Mouse (Mus musculus): Measurements from ENCODE around the gene Tbc1d8. TPM values are rescaled to one million over a fixed set of nuclear protein-coding genes. Genes with fewer than 3 reads are reported as not detected.

Tbc1d8 gene
- polyA plus RNA-seq, 2 experiments = 2.5 to 3.1 TPM

- Histone ChIP-seq H3K27ac (no peak overlapping the region), H3K4me2 (ENCODE audit: low read depth) (no peak overlapping the region), H3K36me3 (replicated peaks; ENCODE audit: control insufficient read depth, insufficient read depth, low read depth) (no peaks in the 10 kb centered on the region), H3K4me3 (ENCODE audit: insufficient read depth in 1 of 2, low read depth in 2 of 2, low read length in 2 of 2) (no peak overlapping the region), H3K9me3 (ENCODE audit: control insufficient read depth, low read length) (no peaks in the 10 kb centered on the region), H3K4me1 (replicated peaks; ENCODE audit: control insufficient read depth in 2 of 2, insufficient read depth in 2 of 2, low read length in 1 of 2) (no peaks in the 10 kb centered on the region), H3K9ac (replicated peaks) (no peak overlapping the region), H3K27me3 (ENCODE audit: control insufficient read depth, insufficient read depth, low read length) (no peaks in the 10 kb centered on the region)
- ATAC-seq (ENCODE audit: insufficient read depth) (no peak), DNase-seq (ENCODE audit: low read depth in 3 of 3, low spot score in 3 of 3) (no peak)
- WGBS (ENCODE audit: insufficient replicate concordance) = 69% methylated on average over 9 of the region's 9 CpGs
- TF ChIP-seq CTCF (IDR thresholded peaks at IDR 0.05; ENCODE audit: low read depth) (no peak), EP300 (IDR thresholded peaks at IDR 0.05; ENCODE audit: low read depth) (no peak)
These were observed 97.5 kb downstream of the Tbc1d8 start for GRCm38 (mm10) chr1:39381017-39381416.

GRCm38 (mm10) chr1:39379021-39379420 lies 99.5 kb downstream of the Tbc1d8 start:
- H3K4me2 ChIP-seq (ENCODE audit: low read depth) = no peak overlapping the region
- no peaks in the 10 kb centered on the region for H3K4me1 ChIP-seq (replicated peaks; ENCODE audit: control insufficient read depth in 2 of 2, insufficient read depth in 2 of 2, low read length in 1 of 2)

GRCm38 (mm10) chr1:39378540-39378939 lies 100.0 kb downstream of the Tbc1d8 start:
- no peak overlapping the region for H3K27ac ChIP-seq
- peaks cover under 1% of the 10 kb centered on the region for H3K36me3 ChIP-seq (replicated peaks; ENCODE audit: control insufficient read depth, insufficient read depth, low read depth)
- no peak for TF ChIP-seq CTCF (IDR thresholded peaks at IDR 0.05; ENCODE audit: low read depth)
- TF ChIP-seq EP300 (IDR thresholded peaks at IDR 0.05; ENCODE audit: low read depth) = no peak
- H3K4me3 ChIP-seq (ENCODE audit: insufficient read depth in 1 of 2, low read depth in 2 of 2, low read length in 2 of 2) = no peak overlapping the region
- no peak for ATAC-seq (ENCODE audit: insufficient read depth)
- H3K4me2 ChIP-seq (ENCODE audit: low read depth) = no peak overlapping the region
- no peaks in the 10 kb centered on the region for H3K4me1 ChIP-seq (replicated peaks; ENCODE audit: control insufficient read depth in 2 of 2, insufficient read depth in 2 of 2, low read length in 1 of 2)
- no peak for DNase-seq (ENCODE audit: low read depth in 3 of 3, low spot score in 3 of 3)
- H3K27me3 ChIP-seq (ENCODE audit: control insufficient read depth, insufficient read depth, low read length) = no peaks in the 10 kb centered on the region
- no peaks in the 10 kb centered on the region for H3K9me3 ChIP-seq (ENCODE audit: control insufficient read depth, low read length)
- WGBS (ENCODE audit: insufficient replicate concordance) = 76% methylated on average over 1 of the region's 1 CpGs
- H3K9ac ChIP-seq (replicated peaks) = no peak overlapping the region

More at GRCm38 (mm10) chr1:39379021-39379420, 99.5 kb downstream of the Tbc1d8 start:
- WGBS (ENCODE audit: insufficient replicate concordance) = 21% methylated on average over 5 of the region's 5 CpGs
- TF ChIP-seq CTCF (IDR thresholded peaks at IDR 0.05; ENCODE audit: low read depth) (no peak), EP300 (IDR thresholded peaks at IDR 0.05; ENCODE audit: low read depth) (no peak)
- Histone ChIP-seq H3K4me3 (ENCODE audit: insufficient read depth in 1 of 2, low read depth in 2 of 2, low read length in 2 of 2) (no peak overlapping the region), H3K36me3 (replicated peaks; ENCODE audit: control insufficient read depth, insufficient read depth, low read depth) (no peaks in the 10 kb centered on the region; the same call in 1 of the 2 replicates), H3K27ac (no peak overlapping the region), H3K9me3 (ENCODE audit: control insufficient read depth, low read length) (no peaks in the 10 kb centered on the region), H3K27me3 (ENCODE audit: control insufficient read depth, insufficient read depth, low read length) (no peaks in the 10 kb centered on the region), H3K9ac (replicated peaks) (no peak overlapping the region)
- no peak for DNase-seq (ENCODE audit: low read depth in 3 of 3, low spot score in 3 of 3)
- no peak for ATAC-seq (ENCODE audit: insufficient read depth)

GRCm38 (mm10) chr1:39376726-39377240 lies 101.8 kb downstream of the Tbc1d8 start:
- peaks cover 18% of the 10 kb centered on the region for H3K36me3 ChIP-seq (replicated peaks; ENCODE audit: control insufficient read depth, insufficient read depth, low read depth)
- H3K9me3 ChIP-seq (ENCODE audit: control insufficient read depth, low read length) = no peaks in the 10 kb centered on the region

GRCm38 (mm10) chr1:39376121-39376520 lies 102.4 kb downstream of the Tbc1d8 start:
- no peak for DNase-seq (ENCODE audit: low read depth in 3 of 3, low spot score in 3 of 3)
- no peaks in the 10 kb centered on the region for H3K9me3 ChIP-seq (ENCODE audit: control insufficient read depth, low read length)
- no peaks in the 10 kb centered on the region for H3K27me3 ChIP-seq (ENCODE audit: control insufficient read depth, insufficient read depth, low read length)
- WGBS (ENCODE audit: insufficient replicate concordance) = 73% methylated on average over 7 of the region's 7 CpGs
- H3K4me1 ChIP-seq (replicated peaks; ENCODE audit: control insufficient read depth in 2 of 2, insufficient read depth in 2 of 2, low read length in 1 of 2) = no peaks in the 10 kb centered on the region
- no peak for ATAC-seq (ENCODE audit: insufficient read depth)
- TF ChIP-seq CTCF (IDR thresholded peaks at IDR 0.05; ENCODE audit: low read depth) (no peak), EP300 (IDR thresholded peaks at IDR 0.05; ENCODE audit: low read depth) (no peak)
- peaks cover 24% of the 10 kb centered on the region for H3K36me3 ChIP-seq (replicated peaks; ENCODE audit: control insufficient read depth, insufficient read depth, low read depth)
- H3K27ac ChIP-seq = no peak overlapping the region
- H3K4me3 ChIP-seq (ENCODE audit: insufficient read depth in 1 of 2, low read depth in 2 of 2, low read length in 2 of 2) = no peak overlapping the region
- no peak overlapping the region for H3K9ac ChIP-seq (replicated peaks)
- no peak overlapping the region for H3K4me2 ChIP-seq (ENCODE audit: low read depth)

More at GRCm38 (mm10) chr1:39376726-39377240, 101.8 kb downstream of the Tbc1d8 start:
- Histone ChIP-seq H3K9ac (replicated peaks) (no peak overlapping the region), H3K4me3 (ENCODE audit: insufficient read depth in 1 of 2, low read depth in 2 of 2, low read length in 2 of 2) (no peak overlapping the region), H3K27ac (no peak overlapping the region), H3K4me1 (replicated peaks; ENCODE audit: control insufficient read depth in 2 of 2, insufficient read depth in 2 of 2, low read length in 1 of 2) (no peaks in the 10 kb centered on the region), H3K4me2 (ENCODE audit: low read depth) (no peak overlapping the region), H3K27me3 (ENCODE audit: control insufficient read depth, insufficient read depth, low read length) (no peaks in the 10 kb centered on the region)
- DNase-seq (ENCODE audit: low read depth in 3 of 3, low spot score in 3 of 3) (no peak), ATAC-seq (ENCODE audit: insufficient read depth) (no peak)
- TF ChIP-seq EP300 (IDR thresholded peaks at IDR 0.05; ENCODE audit: low read depth) (no peak), CTCF (IDR thresholded peaks at IDR 0.05; ENCODE audit: low read depth) (no peak)
- 87% methylated on average over 9 of the region's 9 CpGs for WGBS (ENCODE audit: insufficient replicate concordance)
